Mouse (Mus musculus): ENCODE data around the gene Bace2.

DNA sequence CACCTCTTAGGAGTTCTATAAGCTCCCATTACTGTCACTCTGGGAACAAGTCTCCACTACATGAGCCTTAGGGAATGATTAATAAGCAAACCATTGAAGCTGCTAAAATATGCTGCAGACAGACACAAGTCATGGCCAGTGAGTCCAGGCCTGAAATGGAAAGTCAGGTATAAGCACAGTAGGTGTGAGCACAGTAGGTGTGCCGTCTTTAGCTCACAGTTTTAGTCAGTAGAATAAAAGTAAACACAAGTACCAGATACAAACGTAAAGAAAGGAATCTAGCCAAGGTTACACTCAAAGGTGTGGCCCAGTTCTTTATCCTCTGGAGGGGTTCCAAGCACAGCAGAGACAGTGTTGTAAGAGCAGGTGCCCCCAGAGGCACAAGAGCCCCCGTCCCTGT, 110.9 kb downstream of the Bace2 start:
- TF ChIP-seq CTCF (IDR thresholded peaks at IDR 0.05; ENCODE audit: control insufficient read depth, insufficient read depth, insufficient read length): no peak
- TF ChIP-seq FOSL1 (IDR thresholded peaks at IDR 0.05; ENCODE audit: insufficient read depth, low read length, poor library complexity, severe bottlenecking): no peak
- no peak for TF ChIP-seq USF1 (IDR thresholded peaks at IDR 0.05; ENCODE audit: low read depth)

Data from C2C12 (cell line).